Mouse (Mus musculus) ES-E14 (cell line): Measurements from ENCODE around the gene Hmgxb4. TPM values are rescaled to one million over a fixed set of nuclear protein-coding genes. Genes with fewer than 3 reads are reported as not detected.

Experiments
- DNase-seq: peaks from one replicate; pipeline ENCODE4 v3.0.0-alpha.2; 2013; ENCODE audit warnings: low read depth, low spot score
- H3K27ac ChIP-seq: 2 replicates; pipeline ENCODE4 v1.5.1; 2012; ENCODE audit warnings: low read depth, mild to moderate bottlenecking, low read length, moderate library complexity, mixed read lengths; ENCODE audit not compliant: poor library complexity, insufficient read depth, severe bottlenecking
- H3K36me3 ChIP-seq: 2 replicates; pipeline ENCODE4 v1.6.1; 2012; ENCODE audit warnings: mild to moderate bottlenecking, low read length, moderate library complexity, mixed read lengths; ENCODE audit not compliant: control insufficient read depth, poor library complexity, insufficient read depth, severe bottlenecking
- H3K4me1 ChIP-seq, 2 experiments: fragments of 150-350 bp in 1 of 2; sonication (generic) in 1 of 2; 2 replicates each; pipeline ENCODE4 v1.6.1; 2012; ENCODE audit warnings: low read length in 2 of 2, mild to moderate bottlenecking in 1 of 2, mixed read lengths in 1 of 2; ENCODE audit not compliant: control insufficient read depth in 2 of 2, insufficient read depth in 2 of 2, poor library complexity in 1 of 2
- H3K4me3 ChIP-seq, 2 experiments: fragments of 150-350 bp in 1 of 2; sonication (generic) in 1 of 2; 2 replicates each; pipeline ENCODE4 v1.5.1; 2012; ENCODE audit warnings: low read length in 2 of 2, low read depth in 1 of 2, mild to moderate bottlenecking in 1 of 2, mixed read lengths in 1 of 2; ENCODE audit not compliant: insufficient read depth in 1 of 2, poor library complexity in 1 of 2, severe bottlenecking in 1 of 2
- H3K9ac ChIP-seq: 2 replicates; pipeline ENCODE4 v1.6.1; 2012; ENCODE audit warnings: low read depth, mild to moderate bottlenecking, low read length, mixed read lengths; ENCODE audit not compliant: poor library complexity, insufficient read depth, severe bottlenecking
- H3K9me3 ChIP-seq: fragments of 150-350 bp; sonication (generic); 2 replicates; pipeline ENCODE4 v1.6.1; 2012; ENCODE audit warnings: low read depth, mild to moderate bottlenecking, low read length; ENCODE audit not compliant: control insufficient read depth, insufficient read depth
- CHD2 ChIP-seq: IDR thresholded peaks from 2 replicates; pipeline ENCODE4 v1.6.1; 2014; ENCODE audit warnings: mild to moderate bottlenecking, low read depth, low read length, inconsistent platforms
- HCFC1 ChIP-seq: IDR thresholded peaks from 2 replicates; pipeline ENCODE4 v1.6.1; 2012; ENCODE audit warnings: low read length, inconsistent platforms, borderline replicate concordance; ENCODE audit not compliant: insufficient read depth
- MAFK ChIP-seq: IDR thresholded peaks from 2 replicates; pipeline ENCODE4 v1.6.1; 2014; ENCODE audit warnings: mild to moderate bottlenecking, low read depth, low read length, inconsistent platforms; ENCODE audit not compliant: insufficient read depth
- ZC3H11A ChIP-seq: IDR thresholded peaks from 2 replicates; pipeline ENCODE4 v1.6.1; 2012; ENCODE audit warnings: low read depth, mild to moderate bottlenecking, inconsistent platforms, low read length, borderline replicate concordance
- ZNF384 ChIP-seq: IDR thresholded peaks from 2 replicates; pipeline ENCODE4 v1.6.1; 2012; ENCODE audit warnings: low read depth, low read length, inconsistent platforms
- in situ Hi-C, 2 experiments: fragments of 600-800 bp; cut with MboI; formaldehyde crosslinking; loops; one replicate each; pipeline ENCODE4 v1.15.1; 2025; ENCODE audit warnings: low sequenced_read_pairs in 2 of 2, inconsistent platforms in 1 of 2; ENCODE audit not compliant: unreplicated experiment in 2 of 2
- total RNA-seq: library from RNA; depleted of rRNA; stranded (reverse); fragments of 300-350 nt; gene quantifications from 2 replicates; pipeline ENCODE4 v1.2.3, GENCODE M21; 2012

Hmgxb4 gene
- total RNA-seq, 1 experiment = 66.5 TPM

GRCm38 (mm10) chr8:75064790-75065189, 71.6 kb downstream of the Hmgxb4 start:
- in situ Hi-C loops = no loop called here
- TF ChIP-seq ZNF384 (no peak), ZC3H11A (no peak), CHD2 (no peak), MAFK (no peak), HCFC1 (no peak)
- no peaks in the 10 kb centered on the region for H3K4me1 ChIP-seq

GRCm38 (mm10) chr8:75067287-75067686, 74.1 kb downstream of the Hmgxb4 start:
- DNase-seq = no peak
- no peak overlapping the region for H3K9ac ChIP-seq

More at GRCm38 (mm10) chr8:75064790-75065189, 71.6 kb downstream of the Hmgxb4 start:
- peaks cover 21% of the 10 kb centered on the region; the same call in 1 of the 2 replicates for H3K36me3 ChIP-seq
- no peak overlapping the region for H3K9ac ChIP-seq
- no peak overlapping the region for H3K4me3 ChIP-seq
- no peak for DNase-seq
- H3K9me3 ChIP-seq = no peaks in the 10 kb centered on the region
- no peak overlapping the region for H3K27ac ChIP-seq

GRCm38 (mm10) chr8:75070297-75070696, 77.1 kb downstream of the Hmgxb4 start:
- TF ChIP-seq ZC3H11A (no peak), ZNF384 (no peak), MAFK (no peak), HCFC1 (no peak), CHD2 (no peak)
- H3K36me3 ChIP-seq = peaks cover 11% of the 10 kb centered on the region; the same call in 1 of the 2 replicates

More at GRCm38 (mm10) chr8:75067287-75067686, 74.1 kb downstream of the Hmgxb4 start:
- TF ChIP-seq ZNF384 (no peak), HCFC1 (no peak), MAFK (no peak)
- H3K36me3 ChIP-seq = peaks cover 18% of the 10 kb centered on the region; the same call in 1 of the 2 replicates
- in situ Hi-C loops = no loop called here
- peak overlapping the region; percentile 34; the same call in 1 of the 2 replicates for H3K27ac ChIP-seq
- H3K4me3 ChIP-seq = no peak overlapping the region
- H3K9me3 ChIP-seq = no peaks in the 10 kb centered on the region
- no peaks in the 10 kb centered on the region for H3K4me1 ChIP-seq

GRCm38 (mm10) chr8:75071627-75072346, 78.6 kb downstream of the Hmgxb4 start:
- Histone ChIP-seq H3K36me3 (peaks cover 9% of the 10 kb centered on the region; the same call in 1 of the 2 replicates), H3K4me3 (no peak overlapping the region), H3K9ac (no peak overlapping the region), H3K27ac (no peak overlapping the region), H3K4me1 (no peaks in the 10 kb centered on the region), H3K9me3 (no peaks in the 10 kb centered on the region)
- in situ Hi-C loops = loop anchor here (5.0 to 10.0 kb wide), 2 partner anchors 143 to 156 kb away; partner anchors contain the start of gene Rasd2 (in 1 of the 2)
- TF ChIP-seq HCFC1 = no peak
- peak; percentile 78; the same call in 1 of the 2 replicates for TF ChIP-seq ZC3H11A
- peak; percentile 65 for DNase-seq

More at GRCm38 (mm10) chr8:75070297-75070696, 77.1 kb downstream of the Hmgxb4 start:
- Histone ChIP-seq H3K9ac (no peak overlapping the region), H3K4me1 (no peaks in the 10 kb centered on the region), H3K9me3 (no peaks in the 10 kb centered on the region), H3K27ac (no peak overlapping the region), H3K4me3 (no peak overlapping the region)
- DNase-seq = no peak
- in situ Hi-C loops = loop anchor here (5.0 to 10.0 kb wide), 2 partner anchors 145 to 157 kb away; partner anchors contain the start of gene Rasd2 (in 1 of the 2)
